Mouse (Mus musculus) C2C12 (cell line): Measurements from ENCODE around the gene Coa6.

Source experiments
- CEBPB ChIP-seq: IDR thresholded peaks from one replicate; pipeline ENCODE4 v1.6.1; 2011; ENCODE audit warnings: low read depth, mild to moderate bottlenecking, control low read depth, moderate library complexity
- CTCF ChIP-seq: IDR thresholded peaks from one replicate; pipeline ENCODE4 v1.5.1; 2011; ENCODE audit not compliant: control insufficient read depth, insufficient read depth, insufficient read length
- FOSL1 ChIP-seq: IDR thresholded peaks from one replicate; pipeline ENCODE4 v1.8.0; 2011; ENCODE audit warnings: mild to moderate bottlenecking, low read length; ENCODE audit not compliant: poor library complexity, insufficient read depth, severe bottlenecking
- MAX ChIP-seq: IDR thresholded peaks from one replicate; pipeline ENCODE4 v1.6.1; 2011; ENCODE audit warnings: mild to moderate bottlenecking, control low read depth
- MYOD1 ChIP-seq: IDR thresholded peaks from one replicate; pipeline ENCODE4 v1.6.1; 2011; ENCODE audit warnings: low read depth; ENCODE audit not compliant: control insufficient read depth, insufficient read length
- MYOG ChIP-seq: IDR thresholded peaks from one replicate; pipeline ENCODE4 v1.6.1; 2011; ENCODE audit not compliant: control insufficient read depth, insufficient read length; ENCODE audit errors: extremely low read depth
- USF1 ChIP-seq: IDR thresholded peaks from one replicate; pipeline ENCODE4 v1.6.1; 2011; ENCODE audit warnings: low read depth, mild to moderate bottlenecking, control low read depth, moderate library complexity

DNA sequence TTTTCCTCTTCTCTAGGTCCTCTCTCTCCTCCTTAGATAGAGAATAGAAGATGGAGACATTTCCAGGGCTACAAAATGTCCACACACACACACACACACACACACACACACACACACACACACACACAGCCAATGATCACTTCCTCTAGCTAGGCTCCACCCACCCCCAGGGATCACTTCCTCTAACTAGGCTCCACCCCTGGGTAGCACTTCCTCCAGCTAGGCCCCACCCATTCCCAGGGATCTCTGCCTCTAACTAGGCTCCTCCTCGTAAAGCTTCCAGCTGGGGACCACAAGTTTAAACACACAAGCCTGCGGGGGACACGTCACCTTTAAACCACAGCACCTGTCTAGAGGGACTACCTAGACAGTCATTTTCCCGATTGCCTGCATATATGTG is 34.7 kb upstream of the Coa6 start:
- TF ChIP-seq CTCF (no peak), MYOG (no peak), MYOD1 (no peak), MAX (no peak), CEBPB (no peak), USF1 (no peak), FOSL1 (no peak)
